Mouse (Mus musculus): Measurements from ENCODE around the gene Vps16. TPM values are rescaled to one million over a fixed set of nuclear protein-coding genes. Genes with fewer than 3 reads are reported as not detected.

Gene Vps16
- total and polyA plus RNA-seq, 3 experiments, result 90.0 to 114 TPM; not detected in 1

GRCm38 (mm10) chr2:130411558-130412495 lies 12.3 kb upstream of the Vps16 start:
- H3K4me3 ChIP-seq (ENCODE audit: control insufficient read depth in 1 of 2, insufficient read depth in 1 of 2, low read depth in 2 of 2, low read length in 2 of 2), result peak overlapping the region in 1 of 2 experiments; percentile 27; a peak in 1 of 4 replicates
- peaks cover 12 to 15% of the 10 kb centered on the region in 2 experiments for H3K4me1 ChIP-seq (ENCODE audit: control insufficient read depth in 1 of 2, insufficient read depth in 2 of 2, low read length in 2 of 2)
- H3K9me3 ChIP-seq (replicated peaks; ENCODE audit: insufficient read depth, low read length), result no peaks in the 10 kb centered on the region
- no peak overlapping the region for H3K27ac ChIP-seq (ENCODE audit: control insufficient read depth, low read depth, low read length)
- no peaks in the 10 kb centered on the region for H3K27me3 ChIP-seq (ENCODE audit: control insufficient read depth in 1 of 2, insufficient read depth in 2 of 2, low read length in 2 of 2)
- TF ChIP-seq ELF1 (IDR thresholded peaks at IDR 0.05; ENCODE audit: low read depth, low read length) (peak; percentile 43; the same call in 1 of the 2 replicates), RCOR1 (IDR thresholded peaks at IDR 0.05; ENCODE audit: low read depth, low read length) (no peak), TAL1 (IDR thresholded peaks at IDR 0.05; ENCODE audit: low read length) (no peak), CHD2 (IDR thresholded peaks at IDR 0.05; ENCODE audit: low read length) (no peak), CTCF (IDR thresholded peaks at IDR 0.05 in 2 of 3, conservative IDR thresholded peaks at IDR 0.05 in 1 of 3; ENCODE audit: control insufficient read depth in 1 of 3, insufficient read depth in 1 of 3, low read depth in 2 of 3, low read length in 3 of 3, poor library complexity in 1 of 3, severe bottlenecking in 1 of 3) (peak; percentile 90 to 99 (median 92)), HCFC1 (IDR thresholded peaks at IDR 0.05; ENCODE audit: low read depth, low read length) (no peak), ZC3H11A (IDR thresholded peaks at IDR 0.05; ENCODE audit: low read depth, low read length) (peak; percentile 67), BHLHE40 (IDR thresholded peaks at IDR 0.05; ENCODE audit: borderline replicate concordance, low read depth, low read length) (0 out of 2 replicates have a peak, but pooled peaks have one; percentile 16), MAFK (IDR thresholded peaks at IDR 0.05; ENCODE audit: borderline replicate concordance, low read depth, low read length) (0 out of 2 replicates have a peak, but pooled peaks have one; percentile 9), ZMIZ1 (IDR thresholded peaks at IDR 0.05; ENCODE audit: low read depth, low read length) (no peak), RAD21 (IDR thresholded peaks at IDR 0.05; ENCODE audit: low read depth, low read length) (peak; percentile 66), POLR2A (IDR thresholded peaks at IDR 0.05; ENCODE audit: control insufficient read depth in 1 of 2, insufficient read depth in 1 of 2, low read depth in 1 of 2, low read length in 2 of 2, poor library complexity in 1 of 2) (no peak), SMC3 (IDR thresholded peaks at IDR 0.05; ENCODE audit: low read depth, low read length) (peak; percentile 92), MYC (IDR thresholded peaks at IDR 0.05; ENCODE audit: low read depth, low read length) (0 out of 2 replicates have a peak, but pooled peaks have one; percentile 32)
- peak; percentile 76 for DNase-seq (ENCODE audit: low read depth, low spot score)
- H3K36me3 ChIP-seq (ENCODE audit: control insufficient read depth in 1 of 2, insufficient read depth in 2 of 2, low read length in 2 of 2), result peaks cover 0 to 21% of the 10 kb centered on the region in 2 experiments; a peak in 2 of 4 replicates
- H3K9ac ChIP-seq (ENCODE audit: control insufficient read depth, low read depth, low read length, poor library complexity, severe bottlenecking), result no peak overlapping the region
- no peaks in the 10 kb centered on the region for H3K79me2 ChIP-seq (ENCODE audit: control insufficient read depth, insufficient read depth, low read length, poor library complexity)

DNA sequence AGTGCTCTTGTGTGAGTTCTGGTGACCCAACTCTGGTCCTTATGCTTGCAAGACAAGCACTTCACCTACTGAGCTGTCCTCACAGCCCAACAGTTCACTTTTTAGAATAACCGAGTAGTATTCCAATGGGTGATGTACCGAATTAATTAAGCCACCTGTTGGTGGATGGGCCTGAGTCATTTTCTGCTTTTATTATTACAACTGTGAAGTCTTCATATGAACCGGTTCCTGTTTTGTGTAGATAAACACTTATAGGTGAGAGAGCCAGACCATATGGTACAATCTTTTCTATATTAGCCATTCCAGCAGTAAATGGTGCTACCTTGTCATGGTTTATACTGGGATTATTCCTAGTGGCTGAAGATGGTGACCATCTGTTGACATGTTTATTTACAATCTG lies 11.4 kb upstream of the Vps16 start:
- TF ChIP-seq TAL1 (IDR thresholded peaks at IDR 0.05; ENCODE audit: low read length) (peak; percentile 64), EP300 (IDR thresholded peaks at IDR 0.05; ENCODE audit: low read depth in 1 of 2, low read length in 2 of 2) (0 out of 4 replicates have a peak, but pooled peaks of 1 of the 2 experiments have one; percentile 14), ETS1 (IDR thresholded peaks at IDR 0.05; ENCODE audit: low read depth, low read length) (peak; percentile 24; the same call in 1 of the 2 replicates), MAZ (IDR thresholded peaks at IDR 0.05; ENCODE audit: low read depth, low read length) (no peak)
- no peaks in the 10 kb centered on the region for H3K9me3 ChIP-seq (replicated peaks; ENCODE audit: insufficient read depth, low read length)
- peak; percentile 49 for DNase-seq (ENCODE audit: low read depth, low spot score)

More for the DNA sequence above, 11.4 kb upstream of the Vps16 start:
- Histone ChIP-seq H3K36me3 (ENCODE audit: control insufficient read depth in 1 of 2, insufficient read depth in 2 of 2, low read length in 2 of 2) (peaks cover 0 to 21% of the 10 kb centered on the region in 2 experiments; a peak in 2 of 4 replicates), H3K4me1 (ENCODE audit: control insufficient read depth in 1 of 2, insufficient read depth in 2 of 2, low read length in 2 of 2) (peaks cover 12 to 15% of the 10 kb centered on the region in 2 experiments), H3K79me2 (ENCODE audit: control insufficient read depth, insufficient read depth, low read length, poor library complexity) (no peaks in the 10 kb centered on the region), H3K9ac (ENCODE audit: control insufficient read depth, low read depth, low read length, poor library complexity, severe bottlenecking) (no peak overlapping the region), H3K27me3 (ENCODE audit: control insufficient read depth in 1 of 2, insufficient read depth in 2 of 2, low read length in 2 of 2) (no peaks in the 10 kb centered on the region), H3K4me3 (ENCODE audit: control insufficient read depth in 1 of 2, insufficient read depth in 1 of 2, low read depth in 2 of 2, low read length in 2 of 2) (no peak overlapping the region), H3K27ac (ENCODE audit: control insufficient read depth, low read depth, low read length) (peak overlapping the region; percentile 36; the same call in 1 of the 2 replicates)

Measured in MEL (cell line).